Mouse (Mus musculus): ENCODE results near the gene Zfp592.

GRCm38 (mm10) chr7:80956891-80957290, 36.6 kb upstream of the Zfp592 start:
- TF ChIP-seq CHD2 (IDR thresholded peaks at IDR 0.05; ENCODE audit: low read depth, low read length) (no peak), ZNF384 (IDR thresholded peaks at IDR 0.05; ENCODE audit: low read depth, low read length) (no peak), ZC3H11A (IDR thresholded peaks at IDR 0.05; ENCODE audit: borderline replicate concordance, low read depth, low read length) (no peak)

Data from ES-E14 (cell line).